Mouse (Mus musculus): Measurements from ENCODE around the gene Gm28710. TPM values are rescaled to one million over a fixed set of nuclear protein-coding genes. Genes with fewer than 3 reads are reported as not detected.
A peak's percentile ranks its signal among the peaks of the same experiment; 100 is the strongest.

Gm28710 gene
- 0.05 and 0.10 TPM in 2 replicates for polyA plus RNA-seq (2015; fragmentation: Nextera tagmentation; extraction: Ambion mirVana)

DNA sequence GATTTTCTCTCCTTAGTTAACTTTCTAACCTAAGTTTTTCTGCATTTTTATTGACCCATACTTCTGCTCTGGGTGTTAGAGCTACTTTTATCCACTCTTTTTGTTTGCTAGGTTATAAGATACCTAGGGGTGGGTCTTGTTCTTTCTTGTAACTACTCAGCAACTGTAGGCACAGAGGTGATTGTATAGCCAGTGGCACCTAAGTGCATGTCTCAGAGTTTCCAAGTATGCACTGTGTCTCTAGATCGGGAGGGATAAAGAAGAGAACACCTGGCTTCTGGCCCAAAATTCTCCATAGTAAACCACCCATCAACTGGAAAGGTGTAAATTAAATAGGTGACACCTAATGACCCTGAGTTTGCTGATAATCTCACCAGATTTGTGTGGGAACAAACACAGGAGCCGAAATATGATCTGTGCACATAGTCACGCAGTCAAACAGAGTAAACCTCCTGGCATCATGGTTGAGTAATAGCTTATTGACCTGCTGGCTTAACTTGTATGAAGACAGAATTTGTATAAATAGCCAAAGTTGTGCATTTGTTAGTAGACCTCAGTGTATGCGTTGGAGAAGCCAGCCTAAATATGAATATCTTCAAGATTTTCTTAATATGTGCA, at the start of gene Gm28710:
TSS of gene Gm28710 (plus strand) at position 568 of the 618 bp plus-strand sequence.
- Histone ChIP-seq H3K36me3 (no peaks in the 10 kb centered on the region), H3K4me3 (replicated peaks) (no peak within 1 kb of the TSS), H3K4me1 (replicated peaks) (no peaks in the 10 kb centered on the region), H3K4me2 (replicated peaks) (no peak within 1 kb of the TSS), H3K9me3 (no peaks in the 10 kb centered on the region), H3K27ac (no peak within 1 kb of the TSS), H3K9ac (no peak within 1 kb of the TSS), H3K27me3 (replicated peaks) (no peaks in the 10 kb centered on the region)
- no peak for ATAC-seq
- WGBS = 69% methylated on average over 4 of the region's 4 CpGs

DNA sequence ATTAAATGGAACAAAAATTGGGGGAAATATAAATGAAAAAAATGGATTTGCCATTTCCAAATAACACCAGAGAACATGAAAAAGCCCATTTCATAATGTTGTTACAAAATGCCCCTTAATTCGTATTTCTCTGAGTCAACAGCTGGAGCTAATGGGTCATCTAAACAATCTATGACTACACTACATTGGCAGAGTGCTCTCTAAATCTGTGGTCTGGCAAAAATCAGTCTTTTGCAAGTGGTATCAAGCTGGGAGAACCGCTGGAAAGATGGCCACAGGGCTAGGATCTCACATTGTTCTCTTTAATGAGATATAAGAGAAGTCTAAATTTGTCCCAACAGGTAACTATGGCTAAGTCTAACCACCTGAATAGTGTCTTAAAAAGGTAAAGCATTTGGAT, 14.4 kb upstream of the Gm28710 start:
- H3K4me1 ChIP-seq (replicated peaks) = no peaks in the 10 kb centered on the region
- H3K27ac ChIP-seq = no peak overlapping the region
- H3K4me2 ChIP-seq (replicated peaks) = no peak overlapping the region
- no peaks in the 10 kb centered on the region for H3K36me3 ChIP-seq
- WGBS = 63% methylated on average over 2 of the region's 2 CpGs
- no peak overlapping the region for H3K4me3 ChIP-seq (replicated peaks)
- no peak for ATAC-seq
- no peak overlapping the region for H3K9ac ChIP-seq
- no peaks in the 10 kb centered on the region for H3K9me3 ChIP-seq
- no peaks in the 10 kb centered on the region for H3K27me3 ChIP-seq (replicated peaks)

DNA sequence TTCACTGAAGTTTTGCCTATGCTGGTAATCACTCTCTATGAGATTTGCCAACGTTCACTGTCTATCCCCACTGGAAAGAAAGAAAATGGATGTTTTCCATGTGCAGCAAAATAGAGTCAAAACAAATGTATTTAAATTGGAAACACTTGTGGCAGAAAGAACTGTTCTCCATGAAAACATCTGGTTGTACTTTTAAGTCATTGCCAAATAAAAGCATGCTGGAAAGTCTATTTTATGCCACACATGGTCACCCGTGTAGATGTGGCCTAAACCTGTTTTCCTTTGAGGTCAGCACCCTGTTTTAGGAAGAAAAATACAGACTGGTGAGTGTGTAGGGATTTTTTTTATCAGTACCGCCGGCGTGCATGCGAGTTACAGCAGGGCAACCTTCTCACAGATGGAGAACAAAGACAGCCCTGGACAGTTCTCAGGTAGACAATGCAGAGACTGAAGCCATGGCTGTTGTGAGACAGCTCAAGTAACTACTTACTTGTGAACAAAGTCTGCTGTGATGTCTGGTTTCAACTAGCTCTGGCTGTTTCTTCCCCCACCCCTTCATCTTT, 12.9 kb upstream of the Gm28710 start:
- no peak overlapping the region for H3K4me3 ChIP-seq (replicated peaks)
- H3K27me3 ChIP-seq (replicated peaks) = no peaks in the 10 kb centered on the region
- no peak overlapping the region for H3K4me2 ChIP-seq (replicated peaks)
- ATAC-seq = no peak
- no peaks in the 10 kb centered on the region for H3K36me3 ChIP-seq
- no peaks in the 10 kb centered on the region for H3K4me1 ChIP-seq (replicated peaks)
- 80% methylated on average over 6 of the region's 6 CpGs for WGBS
- no peaks in the 10 kb centered on the region for H3K9me3 ChIP-seq
- H3K27ac ChIP-seq = no peak overlapping the region
- H3K9ac ChIP-seq = no peak overlapping the region

DNA sequence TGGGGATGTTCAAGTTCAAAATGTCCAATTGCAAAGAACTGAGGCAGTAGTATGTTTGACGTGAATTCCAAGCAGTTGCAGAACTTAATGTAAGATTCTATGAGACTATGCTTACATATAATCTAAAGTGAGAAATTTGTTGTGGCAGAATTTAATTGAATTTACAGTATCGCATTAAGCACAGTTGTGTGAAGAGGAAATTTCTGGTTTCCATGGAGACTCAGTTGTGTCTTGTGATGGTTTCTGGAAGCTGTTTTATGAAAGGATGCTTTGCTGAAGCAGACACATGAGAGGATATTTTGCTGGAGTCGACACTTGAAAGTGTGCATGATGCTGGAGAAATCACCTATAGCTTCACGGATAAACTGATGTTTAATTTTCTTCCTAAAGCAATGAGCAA, 6.0 kb upstream of the Gm28710 start:
- Histone ChIP-seq H3K4me3 (replicated peaks) (no peak overlapping the region), H3K36me3 (no peaks in the 10 kb centered on the region), H3K27me3 (replicated peaks) (no peaks in the 10 kb centered on the region), H3K9me3 (no peaks in the 10 kb centered on the region), H3K4me1 (replicated peaks) (no peaks in the 10 kb centered on the region), H3K27ac (no peak overlapping the region), H3K4me2 (replicated peaks) (no peak overlapping the region), H3K9ac (no peak overlapping the region)
- ATAC-seq = no peak
- 87% methylated on average over 4 of the region's 4 CpGs for WGBS

DNA sequence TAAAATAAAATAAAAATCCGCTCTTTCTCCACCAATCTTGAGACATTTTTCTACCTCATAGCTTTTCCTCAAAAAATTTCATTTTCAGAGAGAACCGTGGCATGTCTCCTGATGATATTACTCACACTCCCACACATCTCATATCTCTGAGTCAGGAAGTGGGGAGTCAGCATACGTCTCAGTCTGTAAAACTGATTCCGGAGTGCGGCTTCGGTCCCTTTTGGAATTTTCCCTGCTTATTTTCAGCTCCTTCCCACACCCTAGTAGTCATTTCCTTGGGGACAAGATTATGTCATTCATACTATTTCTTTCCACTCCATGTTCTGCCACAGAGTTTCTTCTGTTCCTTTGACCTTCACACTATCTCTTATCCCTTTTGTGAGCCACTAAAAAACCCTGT, 3.4 kb downstream of the Gm28710 start:
- WGBS = 80% methylated on average over 6 of the region's 6 CpGs
- H3K4me3 ChIP-seq (replicated peaks) = no peak overlapping the region
- no peaks in the 10 kb centered on the region for H3K36me3 ChIP-seq
- H3K9ac ChIP-seq = no peak overlapping the region
- no peaks in the 10 kb centered on the region for H3K4me1 ChIP-seq (replicated peaks)
- no peak for ATAC-seq
- H3K27me3 ChIP-seq (replicated peaks) = no peaks in the 10 kb centered on the region
- no peak overlapping the region for H3K4me2 ChIP-seq (replicated peaks)
- H3K27ac ChIP-seq = no peak overlapping the region
- no peaks in the 10 kb centered on the region for H3K9me3 ChIP-seq

DNA sequence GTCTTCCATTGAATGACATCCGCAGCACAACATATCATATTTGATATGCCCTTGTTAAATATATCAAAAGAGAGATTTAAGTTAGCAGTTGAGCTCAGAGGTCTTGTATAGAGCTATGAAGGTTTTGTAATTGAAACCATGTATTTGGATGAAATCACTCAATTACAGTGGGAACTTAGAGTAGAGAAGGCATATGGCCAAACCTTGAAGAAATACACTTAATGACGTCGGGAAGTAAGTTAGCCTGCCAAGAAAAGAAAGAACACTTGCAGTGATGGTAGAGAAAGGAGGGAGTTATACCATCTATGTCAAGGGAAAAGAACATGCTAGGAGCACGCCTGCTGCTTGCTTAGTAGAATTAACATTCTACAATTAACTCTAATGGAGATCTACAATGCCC, 11.1 kb downstream of the Gm28710 start:
- Histone ChIP-seq H3K4me3 (replicated peaks) (no peak overlapping the region), H3K27me3 (replicated peaks) (no peaks in the 10 kb centered on the region), H3K4me1 (replicated peaks) (no peaks in the 10 kb centered on the region), H3K9me3 (no peaks in the 10 kb centered on the region), H3K4me2 (replicated peaks) (no peak overlapping the region), H3K9ac (no peak overlapping the region), H3K36me3 (no peaks in the 10 kb centered on the region), H3K27ac (no peak overlapping the region)
- no peak for ATAC-seq
- WGBS = 70% methylated on average over 4 of the region's 4 CpGs

DNA sequence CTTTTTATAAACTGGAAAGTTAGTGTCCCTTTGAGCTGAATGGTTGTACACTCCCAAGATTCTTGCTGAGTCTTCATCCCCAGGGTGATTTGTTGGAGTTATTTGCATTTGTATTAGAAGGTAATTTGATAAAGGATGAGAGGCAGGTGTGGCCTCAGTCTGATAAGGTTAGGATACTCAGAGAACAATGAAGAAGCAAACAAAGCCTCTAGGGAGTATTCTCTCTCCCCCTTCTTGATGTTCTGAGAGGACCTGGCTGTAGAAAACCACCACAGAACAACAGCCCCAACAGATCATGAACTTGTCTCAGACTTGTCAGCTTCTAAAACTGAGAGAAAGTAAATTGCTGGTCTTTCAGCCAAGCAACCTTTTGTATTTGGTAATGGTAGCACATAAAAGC, 47.4 kb downstream of the Gm28710 start:
- Histone ChIP-seq H3K9me3 (no peaks in the 10 kb centered on the region), H3K4me3 (replicated peaks) (no peak overlapping the region), H3K36me3 (no peaks in the 10 kb centered on the region), H3K9ac (no peak overlapping the region), H3K27me3 (replicated peaks) (no peaks in the 10 kb centered on the region), H3K4me2 (replicated peaks) (no peak overlapping the region), H3K27ac (no peak overlapping the region), H3K4me1 (replicated peaks) (no peaks in the 10 kb centered on the region)
- no peak for ATAC-seq

DNA sequence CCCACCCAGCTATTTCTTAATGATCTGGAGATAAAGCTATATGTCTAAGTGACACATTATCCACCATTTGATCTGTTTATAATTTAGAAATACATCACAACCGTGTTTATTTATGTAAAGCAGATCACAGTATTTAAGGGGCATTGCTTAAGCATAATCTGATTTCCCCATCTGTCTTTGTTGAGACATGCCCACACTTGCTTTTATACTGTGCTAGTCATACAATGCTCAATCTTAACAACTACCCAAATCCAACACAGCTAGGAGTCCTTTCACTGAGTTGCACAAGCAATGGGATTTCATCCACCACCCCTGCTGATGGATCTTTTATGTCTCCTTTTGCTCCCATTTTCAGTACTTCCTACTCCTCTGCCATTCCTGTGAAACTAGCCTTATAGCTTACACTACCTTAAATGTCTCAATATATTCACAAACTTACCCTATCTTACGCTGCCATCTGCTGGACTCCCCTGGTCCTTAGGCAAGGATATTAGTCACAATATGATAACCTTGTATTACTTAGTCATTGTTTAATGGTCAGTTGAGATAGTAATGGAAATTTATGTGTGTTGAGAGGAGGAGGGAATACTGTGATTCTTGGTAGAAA, 77.8 kb downstream of the Gm28710 start:
- H3K9ac ChIP-seq = no peak overlapping the region
- 48% methylated on average over 2 of the region's 2 CpGs for WGBS
- H3K4me1 ChIP-seq (replicated peaks) = no peaks in the 10 kb centered on the region
- H3K9me3 ChIP-seq = no peaks in the 10 kb centered on the region
- no peak overlapping the region for H3K4me2 ChIP-seq (replicated peaks)
- H3K27ac ChIP-seq = no peak overlapping the region
- H3K36me3 ChIP-seq = no peaks in the 10 kb centered on the region
- no peak overlapping the region for H3K4me3 ChIP-seq (replicated peaks)
- no peaks in the 10 kb centered on the region for H3K27me3 ChIP-seq (replicated peaks)
- ATAC-seq = peak; percentile 65; the same call in 1 of the 2 replicates

DNA sequence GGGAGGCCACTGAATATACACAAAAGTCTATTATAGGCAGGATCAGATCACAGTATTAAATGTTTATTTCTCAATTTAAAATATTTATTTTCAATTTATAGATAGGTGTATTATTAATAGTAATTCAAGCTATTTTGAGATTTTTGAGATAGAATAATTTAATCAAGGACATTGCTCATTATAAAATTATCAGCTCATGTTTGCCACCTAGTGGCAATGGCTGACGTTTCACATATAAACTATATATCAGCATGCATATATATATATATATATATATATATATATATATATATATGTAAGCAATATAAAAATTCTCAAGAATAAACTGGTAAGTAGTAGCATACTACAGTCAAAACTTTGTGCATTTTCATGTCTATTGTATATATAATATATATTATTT, 102.6 kb downstream of the Gm28710 start:
- Histone ChIP-seq H3K4me3 (replicated peaks) (no peak overlapping the region), H3K9me3 (no peaks in the 10 kb centered on the region), H3K4me2 (replicated peaks) (no peak overlapping the region), H3K9ac (no peak overlapping the region), H3K27ac (no peak overlapping the region), H3K36me3 (no peaks in the 10 kb centered on the region), H3K27me3 (replicated peaks) (no peaks in the 10 kb centered on the region), H3K4me1 (replicated peaks) (no peaks in the 10 kb centered on the region)
- no peak for ATAC-seq
- 12% methylated on average over 1 of the region's 1 CpGs for WGBS

DNA sequence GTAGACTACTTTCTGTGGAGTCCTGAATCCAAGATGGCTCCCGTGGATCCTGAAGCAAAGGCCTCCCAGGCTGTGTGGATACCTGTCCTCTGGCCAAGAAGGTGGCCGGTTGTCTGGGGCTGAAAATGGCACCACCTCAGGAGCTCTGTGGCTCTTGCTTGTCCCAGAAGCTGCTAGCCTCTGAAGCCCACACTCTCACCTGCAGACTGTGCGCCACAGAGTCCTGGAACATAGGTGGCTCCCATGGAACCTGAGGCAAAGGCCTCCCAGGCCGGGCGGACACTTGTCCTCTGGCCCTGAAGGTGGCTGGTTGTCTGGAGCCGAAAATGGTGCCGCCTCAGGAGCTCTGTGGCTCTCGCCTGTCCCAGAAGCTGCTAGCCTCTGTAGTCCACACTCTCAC, 128.2 kb downstream of the Gm28710 start:
- no peak for ATAC-seq
- no peak overlapping the region for H3K4me3 ChIP-seq (replicated peaks)

DNA sequence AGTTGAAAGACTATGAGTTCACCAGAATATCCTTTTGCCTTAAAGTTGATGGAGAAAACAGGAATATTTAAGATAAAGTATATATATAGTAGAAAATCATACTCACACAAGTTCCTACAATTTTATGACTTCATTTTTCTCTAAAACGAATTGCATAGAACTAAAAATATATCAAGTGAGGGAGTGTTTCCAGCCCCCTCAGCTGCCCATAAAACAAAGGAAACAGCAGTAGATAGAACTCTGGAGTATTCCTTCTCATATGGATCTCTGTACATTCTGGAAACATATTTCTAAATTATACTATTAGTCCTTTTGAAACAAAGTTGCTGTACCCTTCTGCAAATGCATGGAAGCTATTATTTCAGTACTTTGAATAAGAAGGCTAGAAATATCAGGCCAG, 130.9 kb downstream of the Gm28710 start:
- Histone ChIP-seq H3K4me1 (replicated peaks) (no peaks in the 10 kb centered on the region), H3K4me2 (replicated peaks) (no peak overlapping the region), H3K4me3 (replicated peaks) (no peak overlapping the region), H3K27ac (no peak overlapping the region), H3K27me3 (replicated peaks) (no peaks in the 10 kb centered on the region), H3K36me3 (no peaks in the 10 kb centered on the region), H3K9ac (no peak overlapping the region), H3K9me3 (no peaks in the 10 kb centered on the region)
- no peak for ATAC-seq
- 55% methylated on average over 1 of the region's 1 CpGs for WGBS

More for the DNA sequence above, 128.2 kb downstream of the Gm28710 start:
- H3K9me3 ChIP-seq = no peaks in the 10 kb centered on the region
- H3K9ac ChIP-seq = no peak overlapping the region
- H3K27me3 ChIP-seq (replicated peaks) = no peaks in the 10 kb centered on the region
- H3K36me3 ChIP-seq = no peaks in the 10 kb centered on the region
- 91% methylated on average over 8 of the region's 8 CpGs for WGBS
- H3K4me2 ChIP-seq (replicated peaks) = no peak overlapping the region
- H3K27ac ChIP-seq = no peak overlapping the region
- no peaks in the 10 kb centered on the region for H3K4me1 ChIP-seq (replicated peaks)
